Mouse (Mus musculus) kidney, postnatal 25 days (tissue): ENCODE measurements at regions not wholly inside any gene's neighbourhood (a gene's known extent, or its start where the extent isn't known, plus 50 kb on each side); places are given as distances from the start of the nearest gene placed in this dataset.

Experiments
- DNase-seq, 2 experiments: peaks; one replicate each; pipeline ENCODE4 v3.0.0; 2021; ENCODE audit warnings: mixed read lengths in 2 of 2

DNA sequence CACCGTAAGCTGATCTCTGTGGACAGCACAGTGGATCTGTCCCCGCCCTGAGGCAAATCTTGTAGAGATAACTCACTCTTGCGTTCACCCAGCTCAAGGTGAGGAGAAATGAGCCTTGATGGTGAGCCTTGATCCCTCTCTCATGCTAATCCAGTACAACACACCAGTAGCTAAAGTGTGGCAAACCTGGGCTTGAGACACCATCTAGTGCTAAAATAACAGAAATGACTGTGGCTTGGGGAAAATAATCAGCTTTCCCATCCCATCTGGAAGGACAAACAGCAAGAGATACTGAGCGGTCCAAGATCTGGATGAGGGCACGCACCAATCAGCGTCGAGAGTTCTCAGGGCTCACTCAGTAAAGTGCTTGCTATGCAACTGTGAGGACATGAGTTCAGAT lies 50.9 kb upstream of the Cbln4 start:
- DNase-seq = no peak

DNA sequence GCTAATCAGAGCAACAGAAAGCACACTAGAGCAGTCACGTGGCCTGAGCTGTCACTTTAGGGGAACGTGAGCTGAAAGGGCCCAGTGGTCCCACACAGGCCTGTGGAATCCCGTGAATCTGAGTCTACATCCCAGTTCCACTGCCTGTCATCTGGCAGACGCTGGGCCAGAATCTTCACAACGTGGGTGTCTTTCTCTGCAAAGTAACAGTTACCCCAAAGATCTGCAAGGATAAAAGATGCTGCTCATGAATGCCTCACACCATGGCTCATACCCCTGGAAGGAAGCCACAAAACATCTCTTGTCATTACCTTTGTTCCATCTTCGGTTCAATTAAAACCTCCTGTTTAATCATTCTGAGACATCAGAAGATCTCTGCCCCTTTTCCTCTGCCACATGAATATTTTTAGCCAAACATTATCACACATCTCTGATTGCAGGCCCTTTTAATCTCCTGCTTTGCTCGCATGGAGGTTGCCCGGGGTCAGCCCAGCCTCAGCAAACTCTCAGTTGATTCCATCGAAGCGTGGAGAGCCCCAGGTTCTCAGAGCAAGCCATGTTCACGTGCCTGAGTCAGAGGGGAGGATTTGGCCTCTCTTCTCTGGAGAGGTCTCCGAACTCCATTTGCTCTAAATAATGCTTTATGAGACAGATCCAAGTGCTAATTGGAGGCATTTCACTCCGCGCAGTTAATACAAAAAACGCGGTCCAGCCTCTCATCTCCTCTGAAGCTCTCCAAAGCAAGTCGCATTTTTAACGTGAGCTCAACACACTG lies 60.8 kb upstream of the Cbln4 start:
- DNase-seq = peak; percentile 16 to 49

DNA sequence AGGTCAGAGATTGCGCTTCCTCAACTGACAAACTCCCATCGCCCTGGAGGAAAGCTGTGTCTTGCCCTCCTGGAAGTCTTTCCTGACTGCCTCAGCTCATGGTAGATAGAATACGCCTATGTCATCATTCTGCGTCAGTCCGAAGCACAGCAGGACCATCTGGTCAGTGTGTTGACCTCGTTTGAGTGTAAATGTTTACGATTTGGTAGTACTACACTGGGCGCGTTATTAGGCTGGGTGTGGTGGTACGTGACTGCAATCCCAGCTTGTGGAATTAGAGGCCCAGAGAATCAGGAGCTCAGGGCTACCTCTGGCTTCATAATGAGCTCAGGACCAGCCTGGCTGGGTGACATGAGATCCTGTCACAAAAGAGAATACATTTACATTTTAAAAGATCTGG lies 62.0 kb upstream of the Cbln4 start:
- DNase-seq = no peak

DNA sequence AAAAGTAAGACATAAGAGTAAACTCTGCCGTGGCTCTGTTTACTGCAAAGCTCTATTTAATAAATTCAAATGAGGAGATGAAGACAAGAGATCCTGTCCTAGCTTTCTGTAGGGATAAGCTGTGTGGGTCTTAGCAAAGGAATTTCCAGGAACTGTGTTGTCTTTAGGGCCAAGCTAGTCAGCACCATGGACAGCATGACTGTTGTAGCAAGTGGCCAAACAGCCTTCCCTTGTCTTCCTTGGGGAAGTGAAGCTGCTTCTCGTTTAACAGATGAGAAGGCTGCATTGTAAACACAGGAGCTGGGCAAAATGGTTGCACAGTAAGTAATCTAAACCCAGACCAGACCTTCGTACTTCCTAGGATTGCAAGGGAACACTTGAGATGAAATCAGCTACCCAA lies 67.4 kb upstream of the Cbln4 start:
- DNase-seq = peak in 1 of 2 experiments; percentile 23

DNA sequence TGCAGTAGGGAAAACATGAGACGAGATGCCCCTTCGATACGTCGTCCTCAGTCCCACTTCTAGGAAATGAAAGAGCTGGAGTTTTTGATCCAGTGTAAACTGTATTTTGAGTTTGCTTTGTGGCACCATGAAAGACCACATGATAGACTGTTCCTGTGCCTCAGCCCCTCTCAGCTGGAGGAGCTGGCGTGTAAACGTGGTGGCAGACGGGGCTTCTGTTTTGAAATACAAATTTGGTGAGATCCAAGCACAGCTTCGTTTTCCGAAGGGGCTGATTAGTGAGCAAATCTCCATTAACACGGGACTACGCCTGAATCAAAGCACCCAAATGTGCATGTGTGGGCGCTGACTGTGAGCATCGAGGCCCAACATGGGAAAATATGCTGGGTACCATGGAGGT lies 70.4 kb upstream of the Cbln4 start:
- DNase-seq = no peak

DNA sequence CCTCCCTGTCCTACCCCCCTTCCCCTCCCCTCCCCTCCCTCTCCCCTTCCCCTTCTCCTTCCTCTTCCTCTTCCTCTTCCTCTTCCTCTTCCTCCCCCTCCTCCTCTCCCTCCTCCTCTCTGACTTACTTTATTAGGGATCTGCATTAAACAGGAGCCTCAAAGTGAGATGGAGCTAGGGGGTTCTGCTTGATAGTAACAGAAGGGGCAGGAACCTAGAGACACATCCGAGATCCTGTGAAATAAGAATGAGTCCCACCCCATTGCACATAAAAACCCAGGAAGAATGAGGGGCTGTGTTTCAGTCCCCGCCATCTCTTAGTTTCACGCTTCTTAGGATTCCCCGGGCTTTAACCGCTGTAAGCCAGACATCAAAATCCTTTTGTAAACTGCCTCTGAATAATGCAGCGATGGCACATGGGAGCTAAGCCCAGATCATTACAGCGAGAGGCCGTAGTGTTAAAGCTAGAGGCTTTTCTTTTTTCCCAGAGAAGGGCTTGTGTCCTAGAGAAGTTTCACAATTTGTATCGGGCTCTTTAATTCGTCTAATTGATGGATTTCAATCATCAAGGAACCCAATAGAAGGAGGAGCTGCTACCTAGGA lies 72.4 kb upstream of the Cbln4 start:
- DNase-seq = no peak

DNA sequence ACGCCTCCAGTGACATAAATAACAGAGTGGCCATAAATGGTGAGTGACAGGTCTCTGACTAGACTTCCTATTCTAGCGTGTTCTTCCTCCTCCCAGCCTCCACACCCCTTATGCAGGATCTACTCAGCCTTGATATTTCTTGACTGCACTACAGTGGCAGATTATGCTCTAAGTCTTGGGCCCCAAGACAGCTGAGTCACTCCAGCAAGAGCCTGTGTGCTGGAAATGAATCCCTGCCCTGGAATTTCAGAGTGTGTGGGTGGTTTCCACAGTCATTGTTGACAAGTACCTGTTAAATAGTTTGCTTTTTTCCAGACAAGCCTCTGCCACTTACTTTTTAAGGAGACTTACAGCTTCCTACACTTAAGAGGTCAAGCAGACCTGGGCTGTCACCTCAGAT lies 84.3 kb upstream of the Cbln4 start:
- no peak for DNase-seq

DNA sequence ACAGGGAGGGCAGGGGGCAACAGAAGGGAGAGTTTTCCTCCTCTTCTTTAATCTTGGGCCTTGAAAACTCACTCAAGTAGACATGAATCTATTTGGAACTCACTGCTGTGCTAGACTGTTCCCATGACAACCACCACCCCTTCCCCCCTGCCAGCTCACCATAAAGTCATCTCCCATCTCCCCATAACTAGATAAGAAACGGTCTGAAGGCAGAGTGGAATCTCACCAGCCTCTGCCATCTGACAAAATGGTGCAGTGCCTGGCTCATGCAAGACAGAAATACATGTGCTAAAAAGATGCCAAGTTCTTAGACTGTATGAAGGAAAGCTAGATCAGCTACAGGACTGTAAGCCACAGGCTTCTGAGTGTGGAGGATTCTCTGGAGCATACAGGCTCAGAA lies 88.0 kb upstream of the Cbln4 start:
- DNase-seq = no peak

DNA sequence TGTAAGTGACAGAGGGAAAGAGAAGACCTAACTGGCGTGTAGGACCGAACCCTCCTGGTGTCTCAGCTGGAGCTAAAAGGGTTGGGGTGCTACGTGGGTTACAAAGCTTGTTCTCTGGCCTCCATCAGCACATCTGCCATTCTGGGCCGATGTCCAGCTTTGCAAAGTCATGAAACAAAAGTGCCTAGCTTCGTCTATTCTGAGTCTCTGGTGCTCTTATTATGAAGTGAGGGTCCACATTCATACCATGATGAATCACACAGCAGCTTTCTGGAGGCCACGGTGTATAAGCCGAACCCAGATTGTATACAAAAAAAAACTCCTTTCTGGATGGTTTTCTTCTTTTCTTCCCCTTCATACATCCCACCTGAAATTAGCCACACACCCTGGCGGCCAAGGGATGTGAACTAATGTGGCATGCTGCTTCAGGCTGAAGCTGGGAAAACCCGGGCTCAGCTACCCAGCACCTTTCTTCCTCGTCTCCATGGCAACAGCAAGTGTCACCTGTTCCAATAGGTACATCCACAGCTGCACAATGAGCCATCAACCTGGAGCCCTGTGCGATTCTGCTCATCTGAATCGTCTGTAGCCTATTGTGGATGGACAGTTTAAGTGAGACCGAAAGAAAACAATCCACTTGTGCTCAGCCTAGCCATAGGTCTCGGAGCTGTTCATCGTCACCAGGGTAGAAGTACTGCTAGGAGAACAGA lies 89.5 kb upstream of the Cbln4 start:
- no peak for DNase-seq

DNA sequence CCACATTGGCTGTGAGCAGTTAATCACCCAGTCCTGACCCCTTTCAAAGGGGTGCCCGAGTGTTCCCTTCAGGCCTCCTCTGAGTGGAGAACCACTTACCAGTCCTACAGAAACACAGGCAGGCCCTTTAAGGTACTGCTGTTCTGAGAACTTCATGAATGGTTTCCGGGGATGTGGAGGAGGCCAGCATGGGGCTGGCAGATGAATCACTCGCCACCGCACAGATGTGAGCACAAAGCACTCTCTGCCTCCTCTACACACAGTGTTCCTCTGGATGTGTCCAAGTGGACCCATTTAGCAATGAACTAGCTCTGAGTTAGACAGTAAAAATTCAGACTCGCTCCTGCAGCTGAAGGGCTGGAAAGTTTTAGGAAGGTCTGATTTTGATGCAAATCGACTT lies 96.8 kb upstream of the Cbln4 start:
- DNase-seq = no peak

DNA sequence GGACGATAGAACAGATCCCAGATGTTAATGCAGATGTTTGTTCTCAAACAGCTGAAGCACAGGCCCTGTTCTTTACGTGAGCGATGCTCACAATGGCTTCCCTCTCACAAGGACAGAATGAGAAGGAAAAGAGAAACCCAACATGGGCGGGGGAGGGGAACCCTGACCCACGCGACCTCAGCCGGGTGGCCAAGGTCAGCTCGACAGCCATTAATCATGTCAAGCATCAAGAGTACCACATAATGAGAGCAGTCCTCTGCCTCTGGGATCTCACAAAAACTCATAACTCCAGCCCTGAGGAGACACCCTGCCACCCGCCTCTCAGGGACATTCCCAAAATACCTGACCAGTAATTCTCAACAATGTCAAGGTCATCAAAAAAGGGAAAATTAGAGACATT lies 100.0 kb upstream of the Cbln4 start:
- DNase-seq = no peak

DNA sequence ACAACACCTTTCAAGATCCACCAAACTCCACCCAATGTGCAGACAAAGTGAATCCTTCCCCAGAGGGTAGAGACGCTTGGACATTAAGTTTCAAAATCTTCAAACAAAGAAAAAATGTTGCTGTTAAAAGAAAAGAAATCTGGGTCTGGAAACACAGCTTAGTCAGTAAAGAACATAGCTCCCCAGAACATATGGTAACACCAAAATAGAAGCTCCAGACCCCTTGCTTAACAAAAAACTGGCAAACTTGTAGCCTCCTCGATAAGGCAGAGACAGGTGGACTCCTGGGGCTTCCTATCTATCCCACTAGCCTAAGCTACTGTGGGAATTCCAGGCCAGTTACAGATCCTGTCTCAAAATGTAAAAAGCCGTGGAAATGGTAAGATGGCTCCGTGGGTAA lies 99.6 kb upstream of the Mc3r start:
- DNase-seq = no peak

DNA sequence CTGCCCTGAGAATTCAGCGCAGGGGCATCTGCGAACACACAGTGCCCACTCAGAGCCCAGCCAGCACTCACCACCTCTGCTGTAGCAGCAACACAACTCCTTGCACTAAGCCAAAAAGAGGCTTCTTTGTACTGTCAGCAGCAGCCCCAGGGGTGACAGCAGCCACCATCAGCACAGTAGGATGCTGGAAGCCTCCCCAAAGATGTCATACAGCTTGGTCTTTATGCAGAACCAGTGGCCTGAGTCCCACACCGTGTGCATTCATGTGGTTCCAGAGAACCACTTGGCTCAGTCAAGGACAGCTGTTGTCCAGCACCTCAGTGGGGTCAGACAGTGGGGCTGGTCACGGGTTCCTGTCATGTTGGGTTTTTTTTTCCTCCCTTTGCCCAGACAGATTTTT lies 98.6 kb upstream of the Mc3r start:
- no peak for DNase-seq

DNA sequence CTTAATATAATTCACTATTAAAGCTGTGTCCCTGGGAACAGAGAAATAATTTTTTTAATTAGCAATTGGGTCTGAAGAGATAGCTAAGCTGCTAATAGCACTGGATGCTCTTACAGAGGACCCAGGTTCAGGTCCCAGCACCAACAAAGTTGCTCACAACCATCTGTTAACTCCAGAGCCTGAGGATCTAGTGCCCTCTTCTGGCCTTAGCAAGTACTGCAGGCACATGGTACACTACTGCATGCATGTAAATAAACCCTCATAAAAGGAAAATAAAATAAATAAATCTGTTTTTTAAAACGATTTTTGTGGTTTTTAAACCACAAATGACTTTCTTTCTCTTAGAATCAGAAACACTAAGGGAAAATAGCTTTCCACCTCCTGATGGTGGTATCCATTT lies 97.4 kb upstream of the Mc3r start:
- no peak for DNase-seq

DNA sequence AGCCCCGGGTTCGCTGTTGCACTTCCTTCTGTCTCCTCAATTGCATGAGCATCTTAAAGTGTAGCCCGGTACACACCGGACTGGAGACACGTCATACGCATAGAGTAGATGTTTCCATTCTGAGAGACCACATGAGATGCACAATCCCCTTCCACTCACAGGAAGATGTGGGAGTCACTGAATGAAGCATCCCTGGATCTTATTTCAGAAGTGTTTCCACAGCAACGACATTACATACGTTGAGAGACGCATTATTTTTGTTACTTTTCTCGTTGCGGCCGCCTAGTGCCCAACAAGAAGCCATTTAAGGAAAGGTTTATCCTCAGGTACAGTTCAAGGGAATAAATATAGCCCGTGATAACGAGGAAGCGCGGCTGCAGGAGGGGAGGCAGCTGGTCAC lies 88.4 kb upstream of the Mc3r start:
- no peak for DNase-seq

DNA sequence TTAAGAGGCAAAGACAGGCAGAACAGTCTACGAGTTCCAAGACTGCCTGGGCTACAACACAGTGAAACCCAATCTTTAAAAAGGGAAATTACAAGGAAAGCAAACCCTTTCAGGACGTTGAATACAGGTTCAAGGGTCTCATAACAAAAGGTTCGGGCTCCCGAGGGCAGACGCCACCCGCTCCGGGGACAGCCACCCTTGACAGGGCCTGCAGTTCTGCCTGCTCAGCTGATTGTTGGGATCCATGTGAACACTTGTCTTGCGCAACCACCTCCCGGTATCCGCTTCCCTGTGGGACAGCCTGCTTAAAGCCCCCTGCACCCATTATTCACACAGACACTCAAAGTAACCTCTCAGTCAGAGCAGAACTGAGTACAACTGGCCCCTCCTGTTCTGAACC lies 70.9 kb upstream of the Mc3r start:
- DNase-seq = no peak

DNA sequence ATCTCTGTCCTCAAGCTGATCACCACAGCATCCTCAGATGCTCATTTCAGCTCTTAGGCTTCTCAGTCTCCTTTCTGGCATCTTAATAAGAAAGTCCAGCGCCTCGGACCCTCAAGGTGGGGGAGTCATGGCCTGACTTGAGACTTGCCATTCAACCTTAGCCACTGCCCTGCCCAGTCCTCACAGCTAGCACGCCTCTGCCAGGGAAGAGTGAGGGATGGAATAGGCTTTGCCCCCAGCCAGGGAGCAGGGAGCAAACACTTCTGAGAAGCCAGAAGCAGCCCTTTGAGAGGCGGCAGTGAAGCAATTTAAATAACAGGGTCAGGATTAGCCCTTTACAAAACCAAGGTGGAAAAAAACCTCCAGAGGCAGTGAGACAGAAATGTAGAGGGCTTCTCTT lies 69.0 kb upstream of the Mc3r start:
- DNase-seq = no peak

DNA sequence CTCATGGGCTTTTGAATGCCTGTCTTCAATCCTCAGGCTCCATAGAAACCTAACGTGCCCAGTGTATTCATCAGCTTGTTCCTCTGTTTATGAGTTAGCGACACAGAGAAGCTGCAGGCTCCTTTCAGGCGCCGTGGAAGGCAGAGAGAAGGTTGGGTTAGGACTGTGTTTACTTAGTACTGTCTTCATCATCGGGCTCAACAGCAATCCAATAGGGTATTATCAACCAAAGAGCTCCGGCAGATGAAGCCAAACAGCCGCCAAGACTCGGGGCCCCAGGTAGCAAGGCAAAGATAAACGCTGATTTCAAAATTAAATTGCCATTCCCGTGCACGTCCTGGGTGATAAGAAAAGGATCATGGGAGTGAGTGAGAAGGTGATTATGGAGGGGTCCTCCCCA lies 50.5 kb upstream of the Mc3r start:
- no peak for DNase-seq
